Mouse (Mus musculus) MEL (cell line): Measurements from ENCODE around the gene Spem1. TPM values are rescaled to one million over a fixed set of nuclear protein-coding genes. Genes with fewer than 3 reads are reported as not detected.

ENCODE experiments used
- DNase-seq: peaks from one replicate; pipeline ENCODE4 v3.0.0; 2011; ENCODE audit warnings: low read depth, low spot score
- H3K27ac ChIP-seq: 2 replicates; pipeline ENCODE4 v1.5.1; 2012; ENCODE audit warnings: low read depth, mild to moderate bottlenecking, control low read depth, low read length, moderate library complexity; ENCODE audit not compliant: control insufficient read depth
- H3K27me3 ChIP-seq, 2 experiments: fragments of 150-350 bp in 1 of 2; sonication (generic) in 1 of 2; 2 replicates each; pipeline ENCODE4 v1.6.1; 2012; ENCODE audit warnings: low read length in 2 of 2, mild to moderate bottlenecking in 2 of 2, improper control_type of control experiment in 1 of 2, moderate library complexity in 1 of 2; ENCODE audit not compliant: insufficient read depth in 2 of 2, control insufficient read depth in 1 of 2
- H3K36me3 ChIP-seq, 2 experiments: 2 replicates each; pipeline ENCODE4 v1.6.1; 2012 to 2014; ENCODE audit warnings: low read length in 2 of 2, improper control_type of control experiment in 1 of 2, inconsistent platforms in 1 of 2, mild to moderate bottlenecking in 1 of 2; ENCODE audit not compliant: insufficient read depth in 2 of 2, control insufficient read depth in 1 of 2
- H3K4me1 ChIP-seq, 2 experiments: fragments of 150-350 bp in 1 of 2; sonication (generic) in 1 of 2; 2 replicates each; pipeline ENCODE4 v1.6.1; 2012; ENCODE audit warnings: low read length in 2 of 2, improper control_type of control experiment in 1 of 2, mild to moderate bottlenecking in 1 of 2; ENCODE audit not compliant: insufficient read depth in 2 of 2, control insufficient read depth in 1 of 2
- H3K4me3 ChIP-seq, 2 experiments: fragments of 150-350 bp in 1 of 2; sonication (generic) in 1 of 2; 2 replicates each; pipeline ENCODE4 v1.5.1; 2012; ENCODE audit warnings: low read depth in 2 of 2, low read length in 2 of 2, mild to moderate bottlenecking in 2 of 2, moderate library complexity in 2 of 2, control low read depth in 1 of 2, improper control_type of control experiment in 1 of 2; ENCODE audit not compliant: control insufficient read depth in 1 of 2, insufficient read depth in 1 of 2
- H3K79me2 ChIP-seq: 2 replicates; pipeline ENCODE4 v1.6.1; 2012; ENCODE audit warnings: mild to moderate bottlenecking, low read length, moderate library complexity; ENCODE audit not compliant: control insufficient read depth, poor library complexity, insufficient read depth
- H3K9ac ChIP-seq: 2 replicates; pipeline ENCODE4 v1.6.1; 2012; ENCODE audit warnings: low read depth, mild to moderate bottlenecking, control low read depth, low read length, moderate library complexity; ENCODE audit not compliant: control insufficient read depth, poor library complexity, severe bottlenecking
- H3K9me3 ChIP-seq: fragments of 150-350 bp; sonication (generic); replicated peaks from 2 replicates; pipeline ENCODE4 v1.6.1; 2012; ENCODE audit warnings: mild to moderate bottlenecking, low read length, improper control_type of control experiment, moderate library complexity; ENCODE audit not compliant: insufficient read depth
- BHLHE40 ChIP-seq: IDR thresholded peaks from 2 replicates; pipeline ENCODE4 v1.6.1; 2012; ENCODE audit warnings: low read depth, mild to moderate bottlenecking, inconsistent platforms, low read length, improper control_type of control experiment, borderline replicate concordance
- CHD2 ChIP-seq: IDR thresholded peaks from 2 replicates; pipeline ENCODE4 v1.6.1; 2011; ENCODE audit warnings: low read length, improper control_type of control experiment
- E2F4 ChIP-seq: IDR thresholded peaks from 2 replicates; pipeline ENCODE4 v1.6.1; 2011; ENCODE audit warnings: low read depth, low read length, improper control_type of control experiment, borderline replicate concordance
- ELF1 ChIP-seq: IDR thresholded peaks from 2 replicates; pipeline ENCODE4 v1.6.1; 2014; ENCODE audit warnings: low read depth, mild to moderate bottlenecking, inconsistent platforms, low read length, improper control_type of control experiment, moderate library complexity
- EP300 ChIP-seq, 2 experiments: IDR thresholded peaks; 2 replicates each; pipeline ENCODE4 v1.6.1; 2011; ENCODE audit warnings: improper control_type of control experiment in 2 of 2, low read length in 2 of 2, low read depth in 1 of 2, mild to moderate bottlenecking in 1 of 2
- GABPA ChIP-seq: IDR thresholded peaks from 2 replicates; pipeline ENCODE4 v1.6.1; 2012; ENCODE audit warnings: low read depth, mild to moderate bottlenecking, inconsistent platforms, low read length, improper control_type of control experiment, moderate library complexity
- GATA1 ChIP-seq: IDR thresholded peaks from 2 replicates; pipeline ENCODE4 v1.6.1; 2011; ENCODE audit warnings: low read depth, low read length, improper control_type of control experiment
- HCFC1 ChIP-seq: IDR thresholded peaks from 2 replicates; pipeline ENCODE4 v1.6.1; 2012; ENCODE audit warnings: low read depth, mild to moderate bottlenecking, inconsistent platforms, low read length, improper control_type of control experiment, moderate library complexity
- JUND ChIP-seq: IDR thresholded peaks from 2 replicates; pipeline ENCODE4 v1.6.1; 2011; ENCODE audit warnings: low read depth, mild to moderate bottlenecking, improper control_type of control experiment, low read length
- MAFK ChIP-seq: IDR thresholded peaks from 2 replicates; pipeline ENCODE4 v1.6.1; 2011; ENCODE audit warnings: low read depth, mild to moderate bottlenecking, low read length, improper control_type of control experiment, borderline replicate concordance
- MAX ChIP-seq: IDR thresholded peaks from 2 replicates; pipeline ENCODE4 v1.6.1; 2011; ENCODE audit warnings: low read length, improper control_type of control experiment
- MEF2A ChIP-seq: IDR thresholded peaks from 2 replicates; pipeline ENCODE4 v1.6.1; 2014; ENCODE audit warnings: low read depth, mild to moderate bottlenecking, inconsistent platforms, low read length, improper control_type of control experiment; ENCODE audit not compliant: poor library complexity, insufficient replicate concordance, severe bottlenecking; ENCODE audit errors: extremely low read depth
- MXI1 ChIP-seq: IDR thresholded peaks from 2 replicates; pipeline ENCODE4 v1.6.1; 2011; ENCODE audit warnings: mild to moderate bottlenecking, low read depth, low read length, improper control_type of control experiment
- MYB ChIP-seq: IDR thresholded peaks from 2 replicates; pipeline ENCODE4 v1.6.1; 2011; ENCODE audit warnings: mild to moderate bottlenecking, low read depth, low read length, improper control_type of control experiment
- NELFE ChIP-seq: IDR thresholded peaks from 2 replicates; pipeline ENCODE4 v1.6.1; 2011; ENCODE audit warnings: low read depth, low read length, improper control_type of control experiment
- NRF1 ChIP-seq: IDR thresholded peaks from 2 replicates; pipeline ENCODE4 v1.6.1; 2014; ENCODE audit warnings: low read depth, mild to moderate bottlenecking, inconsistent platforms, low read length, improper control_type of control experiment, moderate library complexity; ENCODE audit not compliant: poor library complexity, insufficient read depth, severe bottlenecking
- POLR2A ChIP-seq, 2 experiments: IDR thresholded peaks; 2 replicates each; pipeline ENCODE4 v1.6.1; 2011 to 2012; ENCODE audit warnings: low read length in 2 of 2, mild to moderate bottlenecking in 2 of 2, control low read depth in 1 of 2, improper control_type of control experiment in 1 of 2, low read depth in 1 of 2, moderate library complexity in 1 of 2; ENCODE audit not compliant: control insufficient read depth in 1 of 2, insufficient read depth in 1 of 2, poor library complexity in 1 of 2
- POLR2AphosphoS5 ChIP-seq: IDR thresholded peaks from 2 replicates; pipeline ENCODE4 v1.6.1; 2012; ENCODE audit warnings: low read depth, borderline replicate concordance, mild to moderate bottlenecking, inconsistent platforms, low read length, moderate library complexity, mixed read lengths
- RAD21 ChIP-seq: IDR thresholded peaks from 2 replicates; pipeline ENCODE4 v1.6.1; 2011; ENCODE audit warnings: mild to moderate bottlenecking, low read depth, low read length, improper control_type of control experiment
- RCOR1 ChIP-seq: IDR thresholded peaks from 2 replicates; pipeline ENCODE4 v1.6.1; 2012; ENCODE audit warnings: low read depth, mild to moderate bottlenecking, inconsistent platforms, low read length, improper control_type of control experiment
- SIN3A ChIP-seq: IDR thresholded peaks from 2 replicates; pipeline ENCODE4 v1.6.1; 2012; ENCODE audit warnings: low read length, improper control_type of control experiment, inconsistent platforms
- SMC3 ChIP-seq: IDR thresholded peaks from 2 replicates; pipeline ENCODE4 v1.6.1; 2011; ENCODE audit warnings: low read depth, low read length, improper control_type of control experiment
- TBP ChIP-seq: IDR thresholded peaks from 2 replicates; pipeline ENCODE4 v1.8.0; 2011; ENCODE audit warnings: low read depth, low read length, improper control_type of control experiment
- TCF12 ChIP-seq: IDR thresholded peaks from 2 replicates; pipeline ENCODE4 v1.6.1; 2014; ENCODE audit warnings: low read depth, mild to moderate bottlenecking, inconsistent platforms, low read length, improper control_type of control experiment, moderate library complexity
- UBTF ChIP-seq: IDR thresholded peaks from 2 replicates; pipeline ENCODE4 v1.6.1; 2012; ENCODE audit warnings: low read depth, mild to moderate bottlenecking, inconsistent platforms, low read length, improper control_type of control experiment, moderate library complexity, borderline replicate concordance; ENCODE audit not compliant: insufficient read depth
- USF1 ChIP-seq: IDR thresholded peaks from 2 replicates; pipeline ENCODE4 v1.6.1; 2014; ENCODE audit warnings: low read depth, mild to moderate bottlenecking, inconsistent platforms, low read length, improper control_type of control experiment, moderate library complexity
- USF2 ChIP-seq, 2 experiments: IDR thresholded peaks; 2 replicates each; pipeline ENCODE4 v1.6.1; 2011 to 2012; ENCODE audit warnings: improper control_type of control experiment in 2 of 2, low read length in 2 of 2, borderline replicate concordance in 1 of 2, inconsistent platforms in 1 of 2, low read depth in 1 of 2, mild to moderate bottlenecking in 1 of 2; ENCODE audit not compliant: insufficient read depth in 1 of 2
- ZKSCAN1 ChIP-seq: IDR thresholded peaks from 2 replicates; pipeline ENCODE4 v1.6.1; 2012; ENCODE audit warnings: low read depth, mild to moderate bottlenecking, inconsistent platforms, low read length, improper control_type of control experiment, moderate library complexity
- ZMIZ1 ChIP-seq: IDR thresholded peaks from 2 replicates; pipeline ENCODE4 v1.6.1; 2012; ENCODE audit warnings: low read depth, mild to moderate bottlenecking, inconsistent platforms, low read length, improper control_type of control experiment, moderate library complexity
- polyA plus RNA-seq, 2 experiments: library from polyadenylated mRNA; stranded (reverse) in 1 of 2; unstranded in 1 of 2; fragments of >175 nt in 1 of 2; fragments of >200 nt in 1 of 2; gene quantifications; 2 replicates each; pipeline versions ENCODE4 v1.2.1 to v1.2.4; 2012; ENCODE audit warnings: low replicate concordance in 2 of 2, low read depth in 1 of 2; ENCODE audit not compliant: insufficient read length in 2 of 2, insufficient read depth in 1 of 2, missing spikeins in 1 of 2
- total RNA-seq: library from RNA; depleted of rRNA; stranded (reverse); fragments of 300-350 nt; gene quantifications from 2 replicates; pipeline ENCODE4 v1.2.3, GENCODE M21; 2012

The Spem1 gene
- total and polyA plus RNA-seq, 3 experiments: 0.15 to 0.19 TPM; not detected in 1

- Histone ChIP-seq H3K9me3 (no peaks in the 10 kb centered on the region), H3K79me2 (no peaks in the 10 kb centered on the region), H3K4me1 (no peaks in the 10 kb centered on the region), H3K4me3 (no peak overlapping the region), H3K9ac (no peak overlapping the region), H3K36me3 (no peaks in the 10 kb centered on the region; a peak in 1 of 4 replicates), H3K27me3 (no peaks in the 10 kb centered on the region), H3K27ac (no peak overlapping the region)
- TF ChIP-seq TBP: no peak
- no peak for TF ChIP-seq ZMIZ1
- TF ChIP-seq TCF12: no peak
- no peak for TF ChIP-seq CHD2
- TF ChIP-seq UBTF: no peak
- no peak for TF ChIP-seq MEF2A
- no peak for TF ChIP-seq MAX
- no peak for TF ChIP-seq RCOR1
- TF ChIP-seq JUND: no peak
- TF ChIP-seq USF1: no peak
- no peak for TF ChIP-seq SMC3
- no peak for TF ChIP-seq BHLHE40
- TF ChIP-seq MXI1: no peak
- TF ChIP-seq POLR2AphosphoS5: no peak
- TF ChIP-seq E2F4: no peak
- TF ChIP-seq HCFC1: no peak
- TF ChIP-seq RAD21: no peak
- no peak for TF ChIP-seq ELF1
- no peak for TF ChIP-seq POLR2A (IDR thresholded peaks at IDR 0.05; ENCODE audit: control insufficient read depth in 1 of 2, insufficient read depth in 1 of 2, low read depth in 1 of 2, low read length in 2 of 2, poor library complexity in 1 of 2)
- DNase-seq: no peak
These were observed 1.5 kb upstream of the Spem1 start for GRCm38 (mm10) chr11:69823456-69823855.

DNA sequence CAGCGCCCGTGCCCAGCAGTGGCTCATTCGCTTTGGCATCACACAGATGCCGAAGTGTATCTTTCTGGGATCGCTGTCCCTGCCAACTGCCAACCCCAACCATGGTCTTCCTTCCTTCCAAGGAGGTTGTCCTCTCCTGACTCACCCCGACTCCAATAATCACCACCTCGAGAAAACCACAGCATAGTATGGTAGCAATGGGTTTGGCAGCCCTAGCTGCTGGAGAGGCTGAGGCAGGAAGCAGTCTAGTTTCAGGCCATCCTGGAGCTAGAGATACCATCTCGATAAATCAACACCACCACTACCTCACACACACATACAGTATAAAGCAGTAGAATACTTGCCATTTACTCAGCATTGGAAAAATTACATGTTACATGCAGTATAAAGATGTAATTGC lies 3.1 kb downstream of the Spem1 start:
- Histone ChIP-seq H3K4me1 (no peaks in the 10 kb centered on the region), H3K27me3 (0 out of 4 replicates have a peak, but pooled peaks cover 0 to 2% of the 10 kb centered on the region in 2 experiments), H3K27ac (no peak overlapping the region), H3K79me2 (no peaks in the 10 kb centered on the region), H3K36me3 (no peaks in the 10 kb centered on the region), H3K9ac (no peak overlapping the region), H3K9me3 (no peaks in the 10 kb centered on the region), H3K4me3 (no peak overlapping the region)
- TF ChIP-seq POLR2AphosphoS5: no peak
- no peak for TF ChIP-seq BHLHE40
- no peak for TF ChIP-seq SMC3
- no peak for TF ChIP-seq MAFK
- no peak for TF ChIP-seq MYB
- TF ChIP-seq GABPA: no peak
- TF ChIP-seq TBP: no peak
- TF ChIP-seq NRF1: no peak
- no peak for TF ChIP-seq POLR2A (IDR thresholded peaks at IDR 0.05; ENCODE audit: control insufficient read depth in 1 of 2, insufficient read depth in 1 of 2, low read depth in 1 of 2, low read length in 2 of 2, poor library complexity in 1 of 2)
- TF ChIP-seq EP300 (IDR thresholded peaks at IDR 0.05; ENCODE audit: low read depth in 1 of 2, low read length in 2 of 2): no peak
- no peak for TF ChIP-seq SIN3A
- no peak for TF ChIP-seq E2F4
- TF ChIP-seq ZKSCAN1: no peak
- TF ChIP-seq USF2 (IDR thresholded peaks at IDR 0.05; ENCODE audit: borderline replicate concordance in 1 of 2, insufficient read depth in 1 of 2, low read depth in 1 of 2, low read length in 2 of 2): no peak
- TF ChIP-seq HCFC1: no peak
- TF ChIP-seq MEF2A: no peak
- TF ChIP-seq GATA1: no peak
- TF ChIP-seq ZMIZ1: no peak
- TF ChIP-seq MAX: no peak
- TF ChIP-seq NELFE: no peak
- no peak for DNase-seq
